Mouse (Mus musculus) lung, embryonic 14.5 days (tissue): ENCODE results near the gene Nrarp. TPM values are rescaled to one million over a fixed set of nuclear protein-coding genes. Genes with fewer than 3 reads are reported as not detected.

Source experiments
- ATAC-seq: fragments of 200-750 bp; cut with Nextera tagmentation; 2 replicates; pipeline ENCODE4 v1.8.0; 2017; ENCODE audit warnings: mild to moderate bottlenecking, moderate TSS enrichment, moderate library complexity; ENCODE audit not compliant: insufficient read depth
- DNase-seq: peaks from one replicate; pipeline ENCODE4 v3.0.0-alpha.2; 2015
- H3K27ac ChIP-seq: fragments of 300-500 bp; sonication (generic); 2 replicates; pipeline ENCODE4 v1.5.1; 2014; ENCODE audit warnings: low read depth, mild to moderate bottlenecking, moderate library complexity
- H3K27me3 ChIP-seq: fragments of 300-500 bp; sonication (generic); 2 replicates; pipeline ENCODE4 v1.6.1; 2014; ENCODE audit warnings: low read length, control low read depth; ENCODE audit not compliant: insufficient read depth
- H3K36me3 ChIP-seq: fragments of 300-500 bp; sonication (generic); 2 replicates; pipeline ENCODE4 v1.6.1; 2014; ENCODE audit warnings: control low read depth; ENCODE audit not compliant: insufficient read depth
- H3K4me1 ChIP-seq: fragments of 300-500 bp; sonication (generic); 2 replicates; pipeline ENCODE4 v1.6.1; 2014; ENCODE audit warnings: antibody characterized with exemption, control low read depth; ENCODE audit not compliant: insufficient read depth
- H3K4me2 ChIP-seq: fragments of 300-500 bp; sonication (generic); 2 replicates; pipeline ENCODE4 v1.6.1; 2014; ENCODE audit warnings: mild to moderate bottlenecking
- H3K4me3 ChIP-seq: fragments of 300-500 bp; sonication (generic); 2 replicates; pipeline ENCODE4 v1.5.1; 2014; ENCODE audit warnings: low read depth, low read length
- H3K9ac ChIP-seq: fragments of 300-500 bp; sonication (generic); 2 replicates; pipeline ENCODE4 v1.6.1; 2014
- H3K9me3 ChIP-seq: fragments of 300-500 bp; sonication (generic); 2 replicates; pipeline ENCODE4 v1.6.1; 2016; ENCODE audit warnings: low read depth, low read length, control low read depth
- CTCF ChIP-seq: IDR thresholded peaks from 2 replicates; pipeline ENCODE4 v1.5.1; 2016; ENCODE audit warnings: antibody characterized with exemption, low read depth
- WGBS: fragments of 180-500 bp; shearing (Covaris S2); extraction: QIAGEN DNeasy Blood & Tissue Kit; methylation state at CpG from one replicate; pipeline ENCODE4 v1.1.7; 2014; 5-methylcytosine and 5-hydroxymethylcytosine counted together
- polyA plus RNA-seq: library from polyadenylated mRNA; unstranded; fragments of >200 nt; fragmentation: Nextera tagmentation; extraction: Ambion mirVana; gene quantifications from 2 replicates; pipeline ENCODE4 v1.2.1, GENCODE M21; 2014

Gene Nrarp
- polyA plus RNA-seq, 1 experiment from 2014 or later: 14.9 TPM

GRCm38 (mm10) chr2:25221331-25221772, 40.8 kb downstream of the Nrarp start:
- Histone ChIP-seq H3K27me3 (no peaks in the 10 kb centered on the region), H3K4me3 (no peak overlapping the region), H3K4me2 (no peak overlapping the region), H3K9me3 (no peaks in the 10 kb centered on the region), H3K4me1 (0 out of 2 replicates have a peak, but pooled peaks cover 5% of the 10 kb centered on the region), H3K27ac (no peak overlapping the region), H3K36me3 (peaks cover 17% of the 10 kb centered on the region), H3K9ac (no peak overlapping the region)
- ATAC-seq (no peak), DNase-seq (no peak)
- no peak for TF ChIP-seq CTCF
- 73% methylated on average over 5 of the region's 5 CpGs for WGBS

GRCm38 (mm10) chr2:25223681-25224491, 43.3 kb downstream of the Nrarp start:
- Histone ChIP-seq H3K4me2 (peak overlapping the region; percentile 81), H3K36me3 (peaks cover 17% of the 10 kb centered on the region), H3K9me3 (no peaks in the 10 kb centered on the region), H3K27ac (peak overlapping the region; percentile 96), H3K4me3 (peak overlapping the region; percentile 91), H3K9ac (peak overlapping the region; percentile 77), H3K27me3 (no peaks in the 10 kb centered on the region), H3K4me1 (0 out of 2 replicates have a peak, but pooled peaks cover 5% of the 10 kb centered on the region)
- peak; percentile 79 for DNase-seq
- no peak for TF ChIP-seq CTCF
- under 1% methylated on average over 49 of the region's 53 CpGs for WGBS
- peak; percentile 36 for ATAC-seq

- DNase-seq (no peak), ATAC-seq (no peak)
- 0% methylated on average over 17 of the region's 17 CpGs for WGBS
- Histone ChIP-seq H3K4me2 (peak within 1 kb of the TSS; percentile 81), H3K27ac (peak within 1 kb of the TSS; percentile 98), H3K36me3 (peaks cover 17% of the 10 kb centered on the region), H3K9me3 (no peaks in the 10 kb centered on the region), H3K9ac (peak within 1 kb of the TSS; percentile 77), H3K4me1 (0 out of 2 replicates have a peak, but pooled peaks cover 5% of the 10 kb centered on the region), H3K27me3 (no peaks in the 10 kb centered on the region), H3K4me3 (peak within 1 kb of the TSS; percentile 91)
- TF ChIP-seq CTCF: peak; percentile 52
These were observed 43.9 kb downstream of the Nrarp start, which contains the start of gene Tubb4b for GRCm38 (mm10) chr2:25224492-25224765. Gene Tubb4b (minus strand): TSS chr2:25224702.

DNA sequence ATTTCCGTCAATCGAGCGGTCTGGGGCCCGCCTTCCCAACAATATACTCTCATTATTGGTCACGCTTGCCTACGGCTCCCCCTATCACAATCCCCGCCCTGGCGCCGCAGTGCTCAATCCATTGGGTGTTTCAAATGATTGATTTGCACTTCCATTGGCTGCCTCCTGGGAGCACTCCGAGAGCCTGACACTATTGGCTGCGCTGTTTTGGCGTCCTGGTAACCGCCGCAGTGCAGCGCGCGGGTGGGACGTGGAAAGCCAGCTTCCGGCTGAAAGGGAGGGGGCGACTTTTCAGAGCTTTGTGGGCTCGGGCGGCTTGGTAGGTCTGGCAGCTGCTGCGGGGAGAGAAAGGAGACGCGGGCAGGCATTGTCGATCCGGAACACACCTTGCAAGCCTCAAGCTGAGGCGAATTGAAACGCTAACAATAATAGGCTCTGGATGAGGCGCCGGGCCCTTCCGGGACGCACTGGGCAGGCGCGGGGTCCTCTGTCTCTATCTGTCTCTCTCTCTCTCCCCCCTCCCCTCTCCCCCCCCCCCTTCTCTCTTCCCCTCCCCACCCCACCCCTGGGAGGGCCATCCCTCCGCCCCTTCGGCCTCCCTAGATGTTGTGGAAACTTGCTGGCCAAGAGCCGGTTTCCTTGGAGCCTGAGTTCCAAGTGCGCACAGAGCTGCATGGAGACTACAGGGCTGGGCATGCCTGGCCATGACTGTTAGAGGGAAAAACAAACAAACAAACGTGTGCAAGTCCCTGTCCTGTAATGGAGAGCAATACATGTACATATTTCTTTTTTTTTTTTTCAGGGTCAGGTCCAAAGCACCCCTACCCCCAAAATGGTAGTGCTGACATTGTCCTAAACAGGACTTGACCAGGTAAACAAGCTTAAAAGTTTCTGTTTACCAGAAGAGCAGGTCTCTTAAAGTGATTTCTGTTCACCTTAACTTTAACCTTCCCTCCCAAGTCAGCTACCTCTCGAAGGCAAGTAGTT, 44.5 kb downstream of the Nrarp start:
- 0 out of 2 replicates have a peak, but pooled peaks cover 5% of the 10 kb centered on the region for H3K4me1 ChIP-seq
- H3K9ac ChIP-seq: peak overlapping the region; percentile 62
- H3K4me2 ChIP-seq: peak overlapping the region; percentile 66
- no peaks in the 10 kb centered on the region for H3K27me3 ChIP-seq
- DNase-seq: peak; percentile 99
- peak overlapping the region; percentile 98 for H3K27ac ChIP-seq
- H3K36me3 ChIP-seq: peaks cover 17% of the 10 kb centered on the region
- TF ChIP-seq CTCF: no peak
- peak overlapping the region; percentile 91 for H3K4me3 ChIP-seq
- WGBS: 2% methylated on average over 41 of the region's 41 CpGs
- no peaks in the 10 kb centered on the region for H3K9me3 ChIP-seq
- peak; percentile 96 for ATAC-seq

DNA sequence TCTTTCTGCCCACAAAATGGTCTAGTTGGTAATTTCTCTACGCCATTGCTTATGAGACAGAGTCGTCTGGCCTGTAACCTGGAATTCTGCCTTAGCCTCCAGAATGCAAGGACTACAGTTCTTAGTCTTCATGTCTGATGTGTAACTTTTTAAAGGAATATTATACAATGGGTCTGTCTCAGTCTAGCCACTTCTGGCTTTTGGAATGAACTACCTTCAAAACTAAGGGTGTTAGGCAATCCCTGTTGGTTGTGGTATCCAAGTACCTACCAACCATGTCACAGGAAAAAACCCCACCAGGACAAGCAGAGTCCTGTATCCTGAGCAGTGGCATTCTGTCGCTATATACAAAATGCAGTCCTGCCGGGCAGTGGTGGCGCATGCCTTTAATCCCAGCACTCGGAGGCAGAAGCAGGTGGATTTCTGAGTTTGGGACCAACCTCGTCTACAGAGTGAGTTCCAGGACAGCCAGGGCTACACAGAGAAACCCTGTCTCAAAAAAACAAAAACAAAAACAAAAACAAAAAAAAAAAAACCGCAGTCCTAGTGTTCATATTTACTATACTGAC, 45.3 kb downstream of the Nrarp start:
- Histone ChIP-seq H3K36me3 (peaks cover 17% of the 10 kb centered on the region), H3K4me1 (0 out of 2 replicates have a peak, but pooled peaks cover 5% of the 10 kb centered on the region), H3K9ac (peak overlapping the region; percentile 62; the same call in 1 of the 2 replicates), H3K4me3 (peak overlapping the region; percentile 51; the same call in 1 of the 2 replicates), H3K4me2 (peak overlapping the region; percentile 66), H3K9me3 (no peaks in the 10 kb centered on the region), H3K27ac (peak overlapping the region; percentile 98), H3K27me3 (no peaks in the 10 kb centered on the region)
- DNase-seq (no peak), ATAC-seq (no peak)
- TF ChIP-seq CTCF: no peak
- WGBS: 69% methylated on average over 8 of the region's 8 CpGs

- Histone ChIP-seq H3K4me2 (no peak overlapping the region), H3K4me3 (no peak overlapping the region), H3K9me3 (no peaks in the 10 kb centered on the region), H3K36me3 (peaks cover 10% of the 10 kb centered on the region), H3K4me1 (0 out of 2 replicates have a peak, but pooled peaks cover 5% of the 10 kb centered on the region), H3K9ac (no peak overlapping the region), H3K27ac (no peak overlapping the region), H3K27me3 (no peaks in the 10 kb centered on the region)
- 75% methylated on average over 5 of the region's 5 CpGs for WGBS
- DNase-seq: no peak
- TF ChIP-seq CTCF: no peak
- ATAC-seq: no peak
These were observed 46.3 kb downstream of the Nrarp start for GRCm38 (mm10) chr2:25226864-25227263.
